Mouse (Mus musculus) testis, adult 2 months (tissue): ENCODE measurements around the gene Aldh3b1.

Experiments
- CTCF ChIP-seq: fragments of 200-500 bp; IDR thresholded peaks from 2 replicates; pipeline ENCODE4 v1.5.1; 2012; ENCODE audit warnings: low read depth, mild to moderate bottlenecking, inconsistent platforms, low read length, moderate library complexity; ENCODE audit not compliant: control insufficient read depth, insufficient read depth, insufficient replicate concordance
- POLR2A ChIP-seq: fragments of 200-500 bp; IDR thresholded peaks from 2 replicates; pipeline ENCODE4 v1.6.1; 2012; ENCODE audit warnings: low read depth, mild to moderate bottlenecking, inconsistent platforms, low read length, moderate library complexity; ENCODE audit not compliant: control insufficient read depth

DNA sequence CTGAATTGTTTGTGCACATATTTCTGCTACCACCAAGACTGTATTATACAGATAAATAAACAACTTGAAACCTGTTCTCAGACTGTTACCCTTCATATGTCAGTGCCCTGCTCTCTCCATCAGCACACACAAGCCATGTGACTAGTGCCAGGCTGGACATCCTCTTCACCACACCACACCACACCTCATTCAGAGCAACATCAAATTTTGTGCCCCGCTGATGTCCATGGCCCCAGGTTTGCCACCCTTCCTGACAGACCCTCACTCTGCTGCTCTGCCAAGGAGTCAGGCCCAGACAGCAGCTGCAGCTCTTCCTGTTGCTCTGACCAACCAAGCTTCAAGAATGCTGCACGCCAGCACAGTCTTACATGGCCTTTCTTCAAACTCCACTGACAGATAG is 35.3 kb downstream of the Aldh3b1 start:
- TF ChIP-seq POLR2A (no peak), CTCF (no peak)
